Mouse (Mus musculus) liver, embryonic 14.5 days (tissue): ENCODE measurements around the gene Acox2. TPM values are rescaled to one million over a fixed set of nuclear protein-coding genes. Genes with fewer than 3 reads are reported as not detected.

Source experiments
- ATAC-seq: fragments of 200-750 bp; cut with Nextera tagmentation; 2 replicates; pipeline ENCODE4 v1.8.0; 2017; ENCODE audit warnings: moderate number of reproducible peaks, mild to moderate bottlenecking, moderate library complexity; ENCODE audit not compliant: insufficient read depth
- DNase-seq, 3 experiments: peaks; one replicate each; pipeline ENCODE4 v3.0.0-alpha.2; 2012 to 2013; ENCODE audit warnings: low read depth in 3 of 3, low spot score in 3 of 3
- H3K27ac ChIP-seq: fragments of 300-500 bp; sonication (generic); 2 replicates; pipeline ENCODE4 v1.5.1; 2014; ENCODE audit warnings: moderate library complexity, mild to moderate bottlenecking, control low read depth, inconsistent platforms
- H3K27me3 ChIP-seq: fragments of 300-500 bp; sonication (generic); 2 replicates; pipeline ENCODE4 v1.6.1; 2014; ENCODE audit warnings: mild to moderate bottlenecking, low read length, moderate library complexity; ENCODE audit not compliant: control insufficient read depth, insufficient read depth
- H3K36me3 ChIP-seq: fragments of 300-500 bp; sonication (generic); replicated peaks from 2 replicates; pipeline ENCODE4 v1.6.1; 2014; ENCODE audit warnings: low read depth; ENCODE audit not compliant: control insufficient read depth, insufficient read depth
- H3K4me1 ChIP-seq, 2 experiments: fragments of 200-500 bp in 1 of 2; fragments of 300-500 bp in 1 of 2; sonication (generic) in 1 of 2; replicated peaks; 2 replicates each; pipeline ENCODE4 v1.6.1; 2012 to 2014; ENCODE audit warnings: antibody characterized with exemption in 1 of 2, inconsistent platforms in 1 of 2, low read length in 1 of 2; ENCODE audit not compliant: control insufficient read depth in 2 of 2, insufficient read depth in 2 of 2
- H3K4me2 ChIP-seq: fragments of 300-500 bp; sonication (generic); 2 replicates; pipeline ENCODE4 v1.6.1; 2014; ENCODE audit warnings: low read depth, mild to moderate bottlenecking, control low read depth, moderate library complexity
- H3K4me3 ChIP-seq, 2 experiments: fragments of 200-500 bp in 1 of 2; fragments of 300-500 bp in 1 of 2; sonication (generic) in 1 of 2; 2 replicates each; pipeline ENCODE4 v1.5.1; 2012 to 2014; ENCODE audit warnings: low read depth in 2 of 2, low read length in 2 of 2, mild to moderate bottlenecking in 2 of 2, control low read depth in 1 of 2, inconsistent platforms in 1 of 2, moderate library complexity in 1 of 2; ENCODE audit not compliant: insufficient read depth in 1 of 2
- H3K9ac ChIP-seq: fragments of 300-500 bp; sonication (generic); replicated peaks from 2 replicates; pipeline ENCODE4 v1.6.1; 2014; ENCODE audit warnings: mild to moderate bottlenecking, control low read depth, moderate library complexity
- H3K9me3 ChIP-seq: fragments of 300-500 bp; sonication (generic); 2 replicates; pipeline ENCODE4 v1.6.1; 2016; ENCODE audit warnings: low read length, mixed read lengths; ENCODE audit not compliant: control insufficient read depth
- CTCF ChIP-seq: IDR thresholded peaks from 2 replicates; pipeline ENCODE4 v1.5.1; 2016; ENCODE audit warnings: antibody characterized with exemption, low read depth, control low read depth
- EP300 ChIP-seq: IDR thresholded peaks from 2 replicates; pipeline ENCODE4 v1.6.1; 2016; ENCODE audit warnings: antibody characterized with exemption, low read depth
- WGBS: fragments of 180-500 bp; shearing (Covaris S2); extraction: QIAGEN DNeasy Blood & Tissue Kit; methylation state at CpG from one replicate; pipeline ENCODE4 v1.1.7; 2014; ENCODE audit not compliant: insufficient replicate concordance; 5-methylcytosine and 5-hydroxymethylcytosine counted together
- polyA plus RNA-seq, 2 experiments: library from polyadenylated mRNA; depleted of rRNA in 1 of 2; stranded (reverse) in 1 of 2; unstranded in 1 of 2; fragments of >200 nt; fragmentation: Nextera tagmentation in 1 of 2; extraction: Ambion mirVana in 1 of 2; gene quantifications; 2 replicates each; pipeline versions ENCODE4 v1.2.1 to v1.2.3; 2012 to 2014

The Acox2 gene
- polyA plus RNA-seq, 2 experiments, result 18.3 to 25.0 TPM

DNA sequence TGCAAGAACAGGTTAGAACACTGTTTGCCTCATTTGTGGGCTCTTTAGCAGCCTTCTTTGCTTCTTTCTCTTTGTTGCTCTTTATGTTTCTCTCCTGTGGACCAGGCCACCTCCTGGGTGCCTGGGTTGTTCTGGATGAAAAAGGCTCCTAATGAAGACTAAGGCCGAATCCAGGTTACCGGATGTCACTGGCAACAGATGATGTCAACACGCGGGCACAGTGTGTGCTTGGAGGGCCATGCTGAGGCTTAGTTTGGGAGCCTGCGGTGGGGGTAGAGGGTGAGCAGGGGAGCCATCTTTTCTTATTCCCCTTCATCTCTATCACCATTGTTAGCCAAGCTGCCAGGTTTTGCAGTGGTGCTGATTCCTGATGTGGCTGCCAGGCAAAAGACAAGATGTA lies 51.6 kb downstream of the Acox2 start:
- TF ChIP-seq EP300, result no peak
- TF ChIP-seq CTCF, result no peak
- H3K27me3 ChIP-seq, result no peaks in the 10 kb centered on the region
- DNase-seq (no peak), ATAC-seq (no peak)
- H3K4me2 ChIP-seq, result no peak overlapping the region
- H3K9me3 ChIP-seq, result no peaks in the 10 kb centered on the region
- no peaks in the 10 kb centered on the region for H3K36me3 ChIP-seq
- no peaks in the 10 kb centered on the region for H3K4me1 ChIP-seq
- no peak overlapping the region for H3K27ac ChIP-seq
- H3K4me3 ChIP-seq, result no peak overlapping the region
- 67% methylated on average over 5 of the region's 5 CpGs for WGBS
- H3K9ac ChIP-seq, result no peak overlapping the region

DNA sequence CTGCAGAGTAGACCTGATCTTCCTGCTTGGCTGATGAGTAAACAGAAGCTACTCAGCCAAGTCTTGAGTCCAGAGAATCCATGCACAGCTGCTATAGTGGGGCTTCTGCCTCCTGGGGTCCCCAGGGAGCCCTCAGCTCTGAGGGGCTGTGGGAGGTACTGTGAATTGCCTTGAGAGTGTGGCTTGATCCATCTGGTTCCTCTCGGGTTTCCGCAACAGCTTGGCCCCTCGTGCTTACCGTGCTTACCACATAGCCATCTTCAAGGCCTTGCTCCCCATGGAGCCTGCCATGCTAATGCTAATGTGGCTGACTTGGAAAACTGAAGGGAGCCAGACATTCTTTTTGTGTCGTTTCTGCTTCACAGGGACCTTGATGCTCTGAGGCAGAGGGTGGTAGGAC lies 52.0 kb downstream of the Acox2 start:
- H3K4me3 ChIP-seq, result no peak overlapping the region
- H3K27me3 ChIP-seq, result no peaks in the 10 kb centered on the region
- DNase-seq (no peak), ATAC-seq (no peak)
- TF ChIP-seq CTCF (no peak), EP300 (no peak)
- 46% methylated on average over 5 of the region's 5 CpGs for WGBS
- H3K9me3 ChIP-seq, result no peaks in the 10 kb centered on the region
- H3K27ac ChIP-seq, result no peak overlapping the region
- no peak overlapping the region for H3K9ac ChIP-seq
- no peaks in the 10 kb centered on the region for H3K36me3 ChIP-seq
- no peaks in the 10 kb centered on the region for H3K4me1 ChIP-seq
- H3K4me2 ChIP-seq, result no peak overlapping the region

DNA sequence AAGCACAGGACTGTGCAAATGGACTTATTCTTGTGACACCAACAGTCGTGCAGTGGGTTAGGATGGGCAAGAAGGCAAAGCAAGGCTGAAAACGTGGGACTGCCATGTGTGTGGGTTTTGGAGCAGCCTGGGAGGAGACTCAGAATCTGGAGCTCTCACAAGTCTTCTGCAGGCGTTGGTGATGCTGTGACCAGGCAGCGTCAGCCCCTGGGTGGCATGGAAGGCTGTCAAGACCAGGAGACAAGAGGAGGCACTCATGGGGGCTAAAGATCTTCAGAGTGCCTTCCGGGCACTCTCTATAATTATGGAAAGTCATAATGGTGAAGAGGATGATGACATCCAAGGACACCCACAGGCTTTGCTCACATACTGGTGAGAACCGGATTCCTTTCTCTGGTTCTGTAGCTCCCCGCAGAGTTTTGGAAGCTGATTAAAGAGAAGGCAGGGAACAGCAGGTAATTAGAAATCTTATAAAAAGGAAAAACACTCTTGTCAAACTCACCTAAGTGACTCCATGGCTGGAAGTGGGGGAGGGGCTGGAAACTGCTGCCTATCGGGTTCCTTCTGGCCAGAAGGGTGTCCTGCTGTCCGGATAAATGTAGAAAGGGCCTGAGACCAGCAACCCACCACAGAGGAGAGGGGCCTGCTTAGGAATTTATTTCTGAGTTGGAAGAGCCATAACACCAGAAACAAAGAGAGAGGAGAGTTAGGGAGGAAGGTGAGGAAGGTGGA lies 52.8 kb downstream of the Acox2 start:
- no peak overlapping the region for H3K4me2 ChIP-seq
- no peak overlapping the region for H3K4me3 ChIP-seq
- TF ChIP-seq CTCF (no peak), EP300 (no peak)
- WGBS, result 48% methylated on average over 9 of the region's 9 CpGs
- ATAC-seq (no peak), DNase-seq (no peak)
- no peaks in the 10 kb centered on the region for H3K27me3 ChIP-seq
- no peaks in the 10 kb centered on the region for H3K36me3 ChIP-seq
- no peaks in the 10 kb centered on the region; a peak in 1 of 4 replicates for H3K4me1 ChIP-seq
- no peaks in the 10 kb centered on the region for H3K9me3 ChIP-seq
- no peak overlapping the region for H3K9ac ChIP-seq
- H3K27ac ChIP-seq, result no peak overlapping the region

DNA sequence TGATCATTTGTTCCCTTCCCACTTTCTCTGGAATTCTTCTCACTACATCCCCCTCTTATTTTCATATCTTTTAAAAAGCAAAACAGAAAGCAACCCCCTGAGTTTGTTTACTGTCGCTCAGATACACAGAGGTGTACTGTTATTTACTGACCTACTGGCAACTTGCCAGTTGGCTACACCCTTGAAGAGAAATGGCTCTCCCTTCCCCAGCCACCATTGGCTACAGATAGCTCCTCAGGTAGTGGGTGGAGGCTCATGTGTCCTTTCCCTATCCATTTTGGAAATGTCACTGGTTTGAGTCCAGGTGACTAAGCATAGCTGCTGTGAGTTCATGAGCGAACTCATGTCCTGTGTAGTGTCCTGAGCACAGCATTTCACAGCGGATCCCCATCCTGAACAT lies 57.4 kb downstream of the Acox2 start:
- H3K27me3 ChIP-seq, result no peaks in the 10 kb centered on the region
- DNase-seq, result no peak
- H3K9me3 ChIP-seq, result no peaks in the 10 kb centered on the region
- H3K4me1 ChIP-seq, result no peaks in the 10 kb centered on the region; a peak in 1 of 4 replicates
- H3K9ac ChIP-seq, result no peak overlapping the region
- ATAC-seq, result no peak
- no peak overlapping the region for H3K4me2 ChIP-seq
- TF ChIP-seq EP300 (no peak), CTCF (no peak)
- no peaks in the 10 kb centered on the region for H3K36me3 ChIP-seq
- no peak overlapping the region for H3K27ac ChIP-seq
- WGBS, result 50% methylated on average over 3 of the region's 3 CpGs
- no peak overlapping the region for H3K4me3 ChIP-seq

DNA sequence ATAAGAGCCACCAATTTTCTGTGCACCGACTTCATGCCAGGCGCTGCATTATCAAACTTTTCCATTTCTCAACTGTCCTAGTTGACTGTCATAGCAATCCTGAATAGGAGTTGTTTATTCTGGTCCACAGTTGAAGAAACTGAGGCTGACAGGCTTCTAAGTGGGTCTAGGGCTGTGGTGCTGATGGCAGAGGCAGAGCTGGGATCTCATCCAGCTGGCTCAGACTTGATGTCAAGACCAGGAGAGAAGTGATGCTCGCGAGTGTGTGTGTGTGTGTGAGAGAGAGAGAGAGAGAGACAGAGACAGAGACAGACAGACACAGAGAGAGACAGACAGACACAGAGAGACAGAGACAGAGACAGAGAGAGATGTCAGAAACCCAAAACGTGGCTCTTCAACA lies 58.4 kb downstream of the Acox2 start:
- Histone ChIP-seq H3K4me3 (no peak overlapping the region), H3K9ac (no peak overlapping the region), H3K36me3 (no peaks in the 10 kb centered on the region), H3K27ac (no peak overlapping the region), H3K27me3 (no peaks in the 10 kb centered on the region), H3K4me1 (no peaks in the 10 kb centered on the region; a peak in 1 of 4 replicates), H3K9me3 (no peaks in the 10 kb centered on the region), H3K4me2 (no peak overlapping the region)
- ATAC-seq (no peak), DNase-seq (no peak)
- 63% methylated on average over 5 of the region's 5 CpGs for WGBS
- TF ChIP-seq EP300 (no peak), CTCF (no peak)
